Mouse (Mus musculus) CH12.LX (cell line): ENCODE results near the gene Zfp202. TPM values are rescaled to one million over a fixed set of nuclear protein-coding genes. Genes with fewer than 3 reads are reported as not detected.
A peak's percentile ranks its signal among the peaks of the same experiment; 100 is the strongest.

Experiments used
- DNase-seq: peaks from one replicate; pipeline ENCODE4 v3.0.0-alpha.2; 2013; ENCODE audit errors: extremely low read depth
- H3K27ac ChIP-seq: 2 replicates; pipeline ENCODE4 v1.5.1; 2012; ENCODE audit warnings: low read depth, mild to moderate bottlenecking, control low read depth, moderate library complexity; ENCODE audit not compliant: insufficient read depth
- H3K27me3 ChIP-seq: replicated peaks from 2 replicates; pipeline ENCODE3; 2012; ENCODE audit warnings: inconsistent platforms
- H3K36me3 ChIP-seq, 2 experiments: replicated peaks in 1 of 2; 2 replicates each; pipeline versions ENCODE3 to v1.6.1; 2012; ENCODE audit warnings: inconsistent platforms in 1 of 2, low read length in 1 of 2, mild to moderate bottlenecking in 1 of 2, mixed read lengths in 1 of 2, moderate library complexity in 1 of 2; ENCODE audit not compliant: control insufficient read depth in 1 of 2, insufficient read depth in 1 of 2
- H3K4me1 ChIP-seq, 2 experiments: 2 replicates each; pipeline ENCODE4 v1.6.1; 2012; ENCODE audit warnings: inconsistent platforms in 1 of 2, moderate library complexity in 1 of 2; ENCODE audit not compliant: insufficient read depth in 2 of 2, control insufficient read depth in 1 of 2
- H3K4me2 ChIP-seq: 2 replicates; pipeline ENCODE4 v1.6.1; 2012; ENCODE audit warnings: low read depth, mild to moderate bottlenecking, control low read depth; ENCODE audit not compliant: poor library complexity, insufficient read depth, severe bottlenecking
- H3K4me3 ChIP-seq, 3 experiments: fragments of 150-350 bp in 1 of 3; sonication (generic) in 1 of 3; replicated peaks in 1 of 3; 2 replicates each; pipeline versions ENCODE3 to v1.5.1; 2011 to 2012; ENCODE audit warnings: low read depth in 2 of 3, low read length in 2 of 3, mild to moderate bottlenecking in 2 of 3, moderate library complexity in 2 of 3, control low read depth in 1 of 3, improper control_type of control experiment in 1 of 3, inconsistent platforms in 1 of 3, mixed read lengths in 1 of 3; ENCODE audit not compliant: poor library complexity in 1 of 3
- H3K79me2 ChIP-seq: replicated peaks from 2 replicates; pipeline ENCODE4 v1.6.1; 2012; ENCODE audit warnings: mild to moderate bottlenecking, moderate library complexity; ENCODE audit not compliant: control insufficient read depth, poor library complexity, insufficient read depth, severe bottlenecking; ENCODE audit errors: extremely low read depth
- H3K9ac ChIP-seq: 2 replicates; pipeline ENCODE4 v1.6.1; 2012; ENCODE audit warnings: low read depth, mild to moderate bottlenecking, control low read depth, moderate library complexity; ENCODE audit not compliant: insufficient read depth
- H3K9me3 ChIP-seq: replicated peaks from 2 replicates; pipeline ENCODE3; 2012; ENCODE audit warnings: low read length, inconsistent platforms, mixed read lengths
- BHLHE40 ChIP-seq: IDR thresholded peaks from 2 replicates; pipeline ENCODE4 v1.6.1; 2011; ENCODE audit warnings: mild to moderate bottlenecking, low read depth, low read length, improper control_type of control experiment
- CHD1 ChIP-seq: IDR thresholded peaks from 2 replicates; pipeline ENCODE4 v1.6.1; 2012; ENCODE audit warnings: low read depth, low read length, improper control_type of control experiment, inconsistent platforms
- CHD2 ChIP-seq: IDR thresholded peaks from 2 replicates; pipeline ENCODE4 v1.6.1; 2011; ENCODE audit warnings: low read length, improper control_type of control experiment
- CTCF ChIP-seq, 2 experiments: IDR thresholded peaks in 1 of 2; conservative IDR thresholded peaks in 1 of 2; 2 replicates each; pipeline ENCODE4 v1.5.1; 2011 to 2012; ENCODE audit warnings: low read depth in 2 of 2, low read length in 2 of 2, improper control_type of control experiment in 1 of 2, inconsistent platforms in 1 of 2, mild to moderate bottlenecking in 1 of 2, moderate library complexity in 1 of 2
- E2F4 ChIP-seq: IDR thresholded peaks from 2 replicates; pipeline ENCODE4 v1.6.1; 2011; ENCODE audit warnings: low read depth, low read length, improper control_type of control experiment; ENCODE audit not compliant: insufficient replicate concordance
- ELF1 ChIP-seq: IDR thresholded peaks from 2 replicates; pipeline ENCODE4 v1.6.1; 2014; ENCODE audit warnings: low read depth, mild to moderate bottlenecking, inconsistent platforms, low read length, improper control_type of control experiment
- EP300 ChIP-seq: IDR thresholded peaks from 2 replicates; pipeline ENCODE4 v1.6.1; 2011; ENCODE audit warnings: low read length, improper control_type of control experiment
- ETS1 ChIP-seq: conservative IDR thresholded peaks from 2 replicates; pipeline ENCODE4 v1.6.1; 2012; ENCODE audit warnings: low read depth, mild to moderate bottlenecking, inconsistent platforms, low read length, improper control_type of control experiment, moderate library complexity
- GABPA ChIP-seq: IDR thresholded peaks from 2 replicates; pipeline ENCODE4 v1.6.1; 2012; ENCODE audit warnings: low read depth, low read length, improper control_type of control experiment, inconsistent platforms; ENCODE audit not compliant: insufficient replicate concordance
- HCFC1 ChIP-seq: IDR thresholded peaks from 2 replicates; pipeline ENCODE4 v1.6.1; 2012; ENCODE audit warnings: low read depth, mild to moderate bottlenecking, inconsistent platforms, low read length, improper control_type of control experiment
- IRF4 ChIP-seq: IDR thresholded peaks from 2 replicates; pipeline ENCODE4 v1.6.1; 2014; ENCODE audit warnings: low read depth, mild to moderate bottlenecking, inconsistent platforms, low read length, improper control_type of control experiment
- JUN ChIP-seq: IDR thresholded peaks from 2 replicates; pipeline ENCODE4 v1.6.1; 2011; ENCODE audit warnings: low read depth, mild to moderate bottlenecking, low read length, improper control_type of control experiment, moderate library complexity; ENCODE audit not compliant: insufficient read depth
- JUND ChIP-seq: conservative IDR thresholded peaks from 2 replicates; pipeline ENCODE4 v1.6.1; 2011; ENCODE audit warnings: low read depth, low read length, improper control_type of control experiment
- KAT2A ChIP-seq: IDR thresholded peaks from 2 replicates; pipeline ENCODE4 v1.6.1; 2012; ENCODE audit warnings: low read length, improper control_type of control experiment, inconsistent platforms; ENCODE audit not compliant: insufficient replicate concordance
- MAFK ChIP-seq: IDR thresholded peaks from 2 replicates; pipeline ENCODE4 v1.6.1; 2011; ENCODE audit warnings: low read length, improper control_type of control experiment; ENCODE audit not compliant: insufficient replicate concordance
- MAX ChIP-seq: IDR thresholded peaks from 2 replicates; pipeline ENCODE4 v1.6.1; 2011; ENCODE audit warnings: low read length, improper control_type of control experiment
- MAZ ChIP-seq: IDR thresholded peaks from 2 replicates; pipeline ENCODE4 v1.6.1; 2012; ENCODE audit warnings: low read depth, mild to moderate bottlenecking, inconsistent platforms, low read length, improper control_type of control experiment, moderate library complexity
- MXI1 ChIP-seq: IDR thresholded peaks from 2 replicates; pipeline ENCODE4 v1.6.1; 2011; ENCODE audit warnings: mild to moderate bottlenecking, low read depth, low read length, improper control_type of control experiment
- MYC ChIP-seq: IDR thresholded peaks from 2 replicates; pipeline ENCODE4 v1.6.1; 2011; ENCODE audit warnings: low read depth, mild to moderate bottlenecking, improper control_type of control experiment, low read length
- NELFE ChIP-seq: IDR thresholded peaks from 2 replicates; pipeline ENCODE4 v1.6.1; 2011; ENCODE audit warnings: low read depth, low read length, improper control_type of control experiment
- NRF1 ChIP-seq: IDR thresholded peaks from 2 replicates; pipeline ENCODE4 v1.6.1; 2014; ENCODE audit warnings: low read depth, mild to moderate bottlenecking, inconsistent platforms, low read length, improper control_type of control experiment, moderate library complexity
- PAX5 ChIP-seq: IDR thresholded peaks from 2 replicates; pipeline ENCODE4 v1.6.1; 2012; ENCODE audit warnings: low read length, inconsistent platforms, mixed read lengths
- POLR2A ChIP-seq: IDR thresholded peaks from 2 replicates; pipeline ENCODE4 v1.6.1; 2011; ENCODE audit warnings: low read depth, mild to moderate bottlenecking, improper control_type of control experiment, low read length
- POLR2AphosphoS2 ChIP-seq: IDR thresholded peaks from 2 replicates; pipeline ENCODE4 v1.6.1; 2011; ENCODE audit warnings: low read depth, low read length, improper control_type of control experiment
- RAD21 ChIP-seq: IDR thresholded peaks from 2 replicates; pipeline ENCODE4 v1.6.1; 2011; ENCODE audit warnings: low read depth, mild to moderate bottlenecking, low read length, improper control_type of control experiment, moderate library complexity
- RCOR1 ChIP-seq: conservative IDR thresholded peaks from 2 replicates; pipeline ENCODE4 v1.6.1; 2012; ENCODE audit warnings: low read depth, mild to moderate bottlenecking, inconsistent platforms, low read length, improper control_type of control experiment
- SIN3A ChIP-seq: IDR thresholded peaks from 2 replicates; pipeline ENCODE4 v1.6.1; 2012; ENCODE audit warnings: low read length, improper control_type of control experiment, inconsistent platforms
- SMC3 ChIP-seq: IDR thresholded peaks from 2 replicates; pipeline ENCODE4 v1.6.1; 2011; ENCODE audit warnings: low read depth, low read length, improper control_type of control experiment
- TBP ChIP-seq: conservative IDR thresholded peaks from 2 replicates; pipeline ENCODE4 v1.6.1; 2011; ENCODE audit warnings: low read depth, low read length, improper control_type of control experiment
- TCF12 ChIP-seq: IDR thresholded peaks from 2 replicates; pipeline ENCODE4 v1.6.1; 2014; ENCODE audit warnings: low read depth, mild to moderate bottlenecking, inconsistent platforms, low read length, improper control_type of control experiment
- UBTF ChIP-seq: IDR thresholded peaks from 2 replicates; pipeline ENCODE4 v1.6.1; 2012; ENCODE audit warnings: low read depth, mild to moderate bottlenecking, inconsistent platforms, low read length, improper control_type of control experiment, moderate library complexity
- USF1 ChIP-seq: IDR thresholded peaks from 2 replicates; pipeline ENCODE4 v1.6.1; 2014; ENCODE audit warnings: low read depth, mild to moderate bottlenecking, inconsistent platforms, low read length, improper control_type of control experiment
- USF2 ChIP-seq: conservative IDR thresholded peaks from 2 replicates; pipeline ENCODE4 v1.6.1; 2011; ENCODE audit warnings: low read depth, low read length, improper control_type of control experiment
- ZC3H11A ChIP-seq: IDR thresholded peaks from 2 replicates; pipeline ENCODE4 v1.6.1; 2012; ENCODE audit warnings: low read depth, mild to moderate bottlenecking, inconsistent platforms, low read length, improper control_type of control experiment
- ZKSCAN1 ChIP-seq: IDR thresholded peaks from 2 replicates; pipeline ENCODE4 v1.6.1; 2012; ENCODE audit warnings: low read depth, inconsistent platforms, low read length, improper control_type of control experiment, borderline replicate concordance
- ZMIZ1 ChIP-seq: IDR thresholded peaks from 2 replicates; pipeline ENCODE4 v1.6.1; 2012; ENCODE audit warnings: low read depth, mild to moderate bottlenecking, inconsistent platforms, low read length, improper control_type of control experiment
- ZNF384 ChIP-seq: IDR thresholded peaks from 2 replicates; pipeline ENCODE4 v1.6.1; 2012; ENCODE audit warnings: low read depth, low read length, improper control_type of control experiment, inconsistent platforms
- dilution Hi-C: fragments of 300-500 bp; cut with MboI; formaldehyde crosslinking; loops from 2 replicates; pipeline ENCODE4 v1.14.3; 2020; ENCODE audit warnings: low sequenced_read_pairs; ENCODE audit not compliant: extremely low pct_unique_long_range_greater_than_20kb, extremely low pct_ligation_motif_present
- in situ Hi-C: fragments of 300-500 bp; cut with MboI; formaldehyde crosslinking; loops from 3 replicates; pipeline ENCODE4 v1.14.3; 2019; ENCODE audit warnings: low sequenced_read_pairs, low pct_ligation_motif_present, low pct_unique_long_range_greater_than_20kb, mixed read lengths
- polyA plus RNA-seq: library from polyadenylated mRNA; unstranded; fragments of >175 nt; gene quantifications from 2 replicates; pipeline ENCODE4 v1.2.1, GENCODE M21; 2012; ENCODE audit warnings: low read depth; ENCODE audit not compliant: insufficient read length
- total RNA-seq, 2 experiments: library from RNA; depleted of rRNA; stranded (reverse); fragments of 300-350 nt in 1 of 2; fragments of >200 nt in 1 of 2; gene quantifications; 2 replicates each; pipeline ENCODE4 v1.2.3; 2012 to 2014

Gene Zfp202
- total RNA-seq (2012; rRNA removed): 3.7 and 3.9 TPM in 2 replicates
- 3.9 and 4.2 TPM in 2 replicates for total RNA-seq (2014; rRNA removed)
- polyA plus RNA-seq: 3.5 and 4.2 TPM in 2 replicates

DNA sequence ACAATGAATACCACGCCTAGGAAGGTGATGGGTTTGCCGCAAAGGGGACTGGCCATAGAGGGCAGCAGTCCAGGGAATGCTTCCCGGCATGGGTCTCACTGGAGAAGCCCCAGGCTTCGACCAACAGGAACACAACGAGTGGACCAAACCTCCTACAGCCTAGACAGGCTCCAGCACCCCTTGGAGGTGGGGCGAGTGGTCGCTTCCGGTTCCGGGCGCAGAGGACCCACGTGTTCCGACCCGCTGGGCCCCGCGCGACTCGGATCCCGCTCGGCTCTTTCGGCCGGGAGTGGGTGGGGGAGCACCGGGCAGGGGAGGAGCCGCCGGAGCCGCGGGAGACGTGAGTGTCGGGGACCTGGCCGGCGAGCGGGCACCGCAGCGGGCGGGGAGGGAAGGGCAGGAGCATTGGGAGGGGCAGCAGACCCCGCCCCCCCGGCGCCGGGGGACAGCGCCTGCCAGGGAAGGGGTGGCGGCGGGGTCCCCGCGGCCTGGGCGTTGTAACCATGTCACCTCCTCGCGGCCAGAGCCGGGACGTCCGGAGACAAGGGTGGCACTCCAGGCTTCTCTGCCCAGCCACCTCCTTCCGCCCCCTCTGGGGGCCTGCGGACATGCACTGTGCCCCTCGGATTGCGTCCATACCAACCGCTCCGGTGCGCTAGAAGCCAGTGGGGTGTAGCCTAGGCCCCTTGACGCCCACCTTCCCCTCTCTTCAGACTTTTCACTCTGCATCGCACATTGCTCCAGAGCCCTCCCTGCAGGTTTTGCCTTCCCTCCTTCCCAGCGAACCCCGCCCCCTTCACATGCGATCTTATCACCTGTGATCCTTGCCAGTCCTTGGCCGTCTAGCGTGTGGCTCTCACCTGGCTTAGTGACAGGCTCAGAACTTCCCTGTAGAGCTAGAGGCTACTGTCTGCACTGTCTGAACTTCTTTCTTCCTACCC is at the start of gene Zfp202:
Zfp202 (plus strand) TSS at position 219 of the 941 bp plus-strand sequence.
- Histone ChIP-seq H3K4me2 (peak within 1 kb of the TSS; percentile 63), H3K4me1 (peaks cover 9 to 45% of the 10 kb centered on the region in 2 experiments), H3K9ac (peak within 1 kb of the TSS; percentile 75), H3K9me3 (no peaks in the 10 kb centered on the region), H3K79me2 (peaks cover 6% of the 10 kb centered on the region), H3K4me3 (peak within 1 kb of the TSS; percentile 67 to 86 (median 75)), H3K27me3 (no peaks in the 10 kb centered on the region), H3K27ac (peak within 1 kb of the TSS; percentile 35), H3K36me3 (peaks cover 0 to 12% of the 10 kb centered on the region in 2 experiments)
- DNase-seq: peak; percentile 82
- dilution Hi-C loops (no loop called here), in situ Hi-C loops (loop anchor here (10.0 kb wide), 1 partner anchor 58 kb away; the partner anchor contains the start of gene Olfr985)
- TF ChIP-seq PAX5: no peak
- TF ChIP-seq CHD1: no peak
- TF ChIP-seq USF2: peak; percentile 50
- 0 out of 2 replicates have a peak, but pooled peaks have one; percentile 21 for TF ChIP-seq NRF1
- TF ChIP-seq E2F4: no peak
- no peak for TF ChIP-seq ETS1
- peak; percentile 87 for TF ChIP-seq MYC
- TF ChIP-seq KAT2A: peak; percentile 56; the same call in 1 of the 2 replicates
- TF ChIP-seq SIN3A: peak; percentile 75
- TF ChIP-seq JUND: no peak
- TF ChIP-seq JUN: no peak
- TF ChIP-seq HCFC1: peak; percentile 82
- TF ChIP-seq MXI1: peak; percentile 97
- TF ChIP-seq BHLHE40: peak; percentile 38; the same call in 1 of the 2 replicates
- TF ChIP-seq ZMIZ1: no peak; the same call in 1 of the 2 replicates
- peak; percentile 39; the same call in 1 of the 2 replicates for TF ChIP-seq ZNF384
- TF ChIP-seq POLR2A: peak; percentile 82
- peak; percentile 79 for TF ChIP-seq USF1
- TF ChIP-seq ZC3H11A: no peak
- TF ChIP-seq RAD21: peak; percentile 2
- peak; percentile 86 for TF ChIP-seq ELF1
- no peak for TF ChIP-seq EP300
- no peak for TF ChIP-seq SMC3
- no peak for TF ChIP-seq MAZ
- peak; percentile 95 for TF ChIP-seq MAX
- TF ChIP-seq TBP: 0 out of 2 replicates have a peak, but pooled peaks have one; percentile 49
- peak; percentile 68 for TF ChIP-seq NELFE
- no peak for TF ChIP-seq GABPA
- no peak for TF ChIP-seq CHD2
- TF ChIP-seq IRF4: 0 out of 2 replicates have a peak, but pooled peaks have one; percentile 12
- no peak for TF ChIP-seq MAFK
- TF ChIP-seq UBTF: no peak
- peak in 1 of 2 experiments; percentile 44; a peak in 2 of 4 replicates for TF ChIP-seq CTCF (conservative IDR thresholded peaks at IDR 0.05 in 1 of 2, IDR thresholded peaks at IDR 0.05 in 1 of 2; ENCODE audit: low read depth in 2 of 2, low read length in 2 of 2)
- no peak for TF ChIP-seq ZKSCAN1
- TF ChIP-seq RCOR1: no peak
- no peak for TF ChIP-seq POLR2AphosphoS2
- 0 out of 2 replicates have a peak, but pooled peaks have one; percentile 33 for TF ChIP-seq TCF12
